Mouse (Mus musculus) cerebellum, postnatal 4 days (tissue): ENCODE measurements around the gene H3f3a.

Experiments used
- DNase-seq, 2 experiments: peaks; one replicate each; pipeline ENCODE4 v3.0.0; 2022; ENCODE audit warnings: low spot score in 2 of 2, mixed read lengths in 1 of 2

The H3f3a gene

GRCm38 (mm10) chr1:180822276-180822675, 8.5 kb upstream of the H3f3a start:
- DNase-seq, result no peak

- DNase-seq, result no peak
Observed at GRCm38 (mm10) chr1:180821101-180821500, 7.4 kb upstream of the H3f3a start.

GRCm38 (mm10) chr1:180818000-180818399, 4.3 kb upstream of the H3f3a start:
- no peak for DNase-seq

GRCm38 (mm10) chr1:180815371-180816024, 1.8 kb upstream of the H3f3a start:
- peak in 1 of 2 experiments; percentile 34 for DNase-seq

- peak; percentile 94 to 96 for DNase-seq
Observed at GRCm38 (mm10) chr1:180813409-180813884, 296 bp downstream of the H3f3a start.

- peak in 1 of 2 experiments; percentile 52 for DNase-seq
Observed at GRCm38 (mm10) chr1:180812463-180813408, 1.0 kb downstream of the H3f3a start.

- DNase-seq, result no peak
Observed at GRCm38 (mm10) chr1:180811596-180812462, 1.9 kb downstream of the H3f3a start.

- DNase-seq, result no peak
Observed at GRCm38 (mm10) chr1:180810976-180811375, 2.8 kb downstream of the H3f3a start.

- no peak for DNase-seq
Observed at GRCm38 (mm10) chr1:180808831-180809230, 4.9 kb downstream of the H3f3a start.

GRCm38 (mm10) chr1:180803881-180804280, 9.9 kb downstream of the H3f3a start:
- no peak for DNase-seq

GRCm38 (mm10) chr1:180801466-180801994, 12.2 kb downstream of the H3f3a start:
- no peak for DNase-seq

- no peak for DNase-seq
Observed at GRCm38 (mm10) chr1:180800814-180801213, 12.9 kb downstream of the H3f3a start.

GRCm38 (mm10) chr1:180800022-180800421, 13.7 kb downstream of the H3f3a start:
- no peak for DNase-seq

- DNase-seq, result no peak
Observed at GRCm38 (mm10) chr1:180799253-180799652, 14.5 kb downstream of the H3f3a start.

GRCm38 (mm10) chr1:180798660-180799059, 15.1 kb downstream of the H3f3a start:
- no peak for DNase-seq

- DNase-seq, result peak in 1 of 2 experiments; percentile 49
Observed at GRCm38 (mm10) chr1:180794170-180794569, 19.6 kb downstream of the H3f3a start.

- no peak for DNase-seq
Observed at GRCm38 (mm10) chr1:180793445-180794117, 20.2 kb downstream of the H3f3a start.

- DNase-seq, result peak in 1 of 2 experiments; percentile 22
Observed at GRCm38 (mm10) chr1:180792814-180793213, 20.9 kb downstream of the H3f3a start.

GRCm38 (mm10) chr1:180791821-180792480, 21.8 kb downstream of the H3f3a start:
- peak in 1 of 2 experiments; percentile 37 for DNase-seq

GRCm38 (mm10) chr1:180783580-180783928, 30.2 kb downstream of the H3f3a start:
- no peak for DNase-seq
